Comparison of ENCODE assay signal across 27 mouse cellular contexts in the genomic region with DNA sequence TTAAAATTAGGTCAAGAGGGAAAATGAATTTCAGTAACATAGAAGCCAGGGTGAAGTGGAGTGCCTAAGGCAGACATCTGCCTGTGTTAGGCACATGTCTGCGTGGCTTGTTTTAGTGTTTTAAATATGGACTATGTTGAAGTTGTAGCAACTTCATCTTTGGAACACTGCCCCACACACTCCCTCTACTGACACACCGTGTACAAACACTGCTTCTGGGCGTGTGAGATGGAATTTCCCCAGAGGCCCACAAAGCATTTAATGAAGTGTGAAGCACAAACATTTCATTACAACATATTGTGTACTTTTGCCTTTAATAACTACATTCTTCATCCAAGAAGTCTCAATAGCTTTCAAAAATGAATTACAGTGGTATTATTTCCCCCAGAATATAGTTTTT.
DNase-seq lines count a peak whose midpoint lies in the region; ATAC-seq and TF ChIP-seq lines count a peak whose summit lies in the region.
"Had no signal": no experiment of that assay in that cellular context is flagged by ENCODE, and none has a peak within 500 bp of the region (broad histone marks: within the 10 kb centered on the region; RNA-seq: fewer than 3 reads in every experiment).

No protein-coding gene starts in this region.

- no peak overlapping the region for H3K4me2 ChIP-seq in forebrain, postnatal 0 days (ENCODE audit: low read depth)
- H3K4me2 ChIP-seq: embryonic facial prominence, embryonic 12.5 days; heart, embryonic 15.5 days; hindbrain, embryonic 13.5 days; limb, embryonic 12.5 days; liver, embryonic 13.5 days; neural tube, embryonic 13.5 days had no signal

- no peak overlapping the region for H3K9ac ChIP-seq in forebrain, postnatal 0 days
- H3K9ac ChIP-seq: embryonic facial prominence, embryonic 12.5 days; heart, embryonic 15.5 days; hindbrain, embryonic 13.5 days; limb, embryonic 12.5 days; liver, embryonic 13.5 days; neural tube, embryonic 13.5 days had no signal

- no peak for DNase-seq in layer of hippocampus, adult 2 months (ENCODE audit: low spot score in 2 of 2)
- DNase-seq in layer of hippocampus, postnatal 14 days (ENCODE audit: low spot score in 2 of 2): no peak
- DNase-seq in R1 (ENCODE audit: low read depth, low spot score): peak; percentile 54
- DNase-seq in lung, postnatal 14 days: peak; percentile 52
- DNase-seq in forebrain, postnatal 0 days: no peak
- DNase-seq in thymus, postnatal 0 days (ENCODE audit: low spot score): no peak
- no peak for DNase-seq in embryo, embryonic 11 days
- DNase-seq: adrenal gland, postnatal 36 days; cerebellum, adult 11 months; cerebellum, postnatal 10 days; gastrocnemius, postnatal 36 days; heart, postnatal 36 days; kidney, adult 8-10 months; kidney, postnatal 10 days; layer of hippocampus, postnatal 36 days; liver, embryonic 13.5 days; right cerebral cortex, postnatal 25 days; thymus, adult 18-20 months; thymus, postnatal 4 days had no signal

- WGBS in forebrain, postnatal 0 days: 43% methylated on average over 3 of the region's 3 CpGs

- no peaks in the 10 kb centered on the region for H3K36me3 ChIP-seq in forebrain, postnatal 0 days (ENCODE audit: insufficient read depth)
- H3K36me3 ChIP-seq: embryonic facial prominence, embryonic 12.5 days; heart, embryonic 15.5 days; hindbrain, embryonic 13.5 days; limb, embryonic 12.5 days; liver, embryonic 13.5 days; midbrain, embryonic 10.5 days; neural tube, embryonic 13.5 days had no signal

- H3K4me1 ChIP-seq in forebrain, postnatal 0 days (ENCODE audit: insufficient read depth): no peaks in the 10 kb centered on the region
- H3K4me1 ChIP-seq: embryonic facial prominence, embryonic 12.5 days; heart, embryonic 15.5 days; liver, embryonic 13.5 days had no signal

- H3K27me3 ChIP-seq in forebrain, postnatal 0 days (ENCODE audit: insufficient read depth, low read length): no peaks in the 10 kb centered on the region
- H3K27me3 ChIP-seq: embryonic facial prominence, embryonic 12.5 days; heart, embryonic 15.5 days; hindbrain, embryonic 13.5 days; limb, embryonic 12.5 days; liver, embryonic 13.5 days; neural tube, embryonic 13.5 days had no signal

- H3K27ac ChIP-seq in layer of hippocampus, adult 2 months: no peak overlapping the region
- no peak overlapping the region for H3K27ac ChIP-seq in forebrain, postnatal 0 days (ENCODE audit: low read depth, low read length)
- H3K27ac ChIP-seq: embryonic facial prominence, embryonic 12.5 days; heart, embryonic 15.5 days; hindbrain, embryonic 13.5 days; limb, embryonic 12.5 days; liver, embryonic 13.5 days; macrophage; midbrain, embryonic 10.5 days had no signal

- H3K9me3 ChIP-seq in forebrain, postnatal 0 days (ENCODE audit: low read length): no peaks in the 10 kb centered on the region
- H3K9me3 ChIP-seq: embryonic facial prominence, embryonic 12.5 days; heart, embryonic 15.5 days; hindbrain, embryonic 13.5 days; limb, embryonic 12.5 days; liver, embryonic 13.5 days; midbrain, embryonic 10.5 days; neural tube, embryonic 13.5 days had no signal

- H3K4me3 ChIP-seq in layer of hippocampus, adult 2 months: no peak overlapping the region
- no peak overlapping the region for H3K4me3 ChIP-seq in forebrain, postnatal 0 days (ENCODE audit: low read depth, low read length)
- H3K4me3 ChIP-seq: embryonic facial prominence, embryonic 12.5 days; heart, embryonic 15.5 days; hindbrain, embryonic 13.5 days; limb, embryonic 12.5 days; liver, embryonic 13.5 days; midbrain, embryonic 10.5 days; myocyte; neural tube, embryonic 13.5 days had no signal

- no peak for ATAC-seq in forebrain, postnatal 0 days

- peak; percentile 15; the same call in 1 of the 2 replicates for TF ChIP-seq CTCF in layer of hippocampus, adult 2 months (conservative IDR thresholded peaks at IDR 0.05)
- no peak for TF ChIP-seq CTCF in forebrain, postnatal 0 days (IDR thresholded peaks at IDR 0.05; ENCODE audit: low read depth)

Comparison
In these comparisons a context has a peak if more than half of its experiments do, and no peak if none do; other contexts are left out.
1. DNase-seq: peak in R1 (single experiment) and lung, postnatal 14 days (single experiment); none in layer of hippocampus, adult 2 months (0 of 2), layer of hippocampus, postnatal 14 days (0 of 2), forebrain, postnatal 0 days (single experiment), thymus, postnatal 0 days (single experiment) and embryo, embryonic 11 days (single experiment).